Mouse (Mus musculus) B cell, adult 62 days (primary cell): ENCODE measurements around the gene Ints2. TPM values are rescaled to one million over a fixed set of nuclear protein-coding genes. Genes with fewer than 3 reads are reported as not detected.

Source experiments
- total RNA-seq: library from RNA; stranded (reverse); gene quantifications from 4 replicates; pipeline ENCODE4 v1.2.4, GENCODE M21; 2023

Gene Ints2
- total RNA-seq, result 21.2 to 28.4 TPM (median 21.9 TPM) in 4 replicates

DNA sequence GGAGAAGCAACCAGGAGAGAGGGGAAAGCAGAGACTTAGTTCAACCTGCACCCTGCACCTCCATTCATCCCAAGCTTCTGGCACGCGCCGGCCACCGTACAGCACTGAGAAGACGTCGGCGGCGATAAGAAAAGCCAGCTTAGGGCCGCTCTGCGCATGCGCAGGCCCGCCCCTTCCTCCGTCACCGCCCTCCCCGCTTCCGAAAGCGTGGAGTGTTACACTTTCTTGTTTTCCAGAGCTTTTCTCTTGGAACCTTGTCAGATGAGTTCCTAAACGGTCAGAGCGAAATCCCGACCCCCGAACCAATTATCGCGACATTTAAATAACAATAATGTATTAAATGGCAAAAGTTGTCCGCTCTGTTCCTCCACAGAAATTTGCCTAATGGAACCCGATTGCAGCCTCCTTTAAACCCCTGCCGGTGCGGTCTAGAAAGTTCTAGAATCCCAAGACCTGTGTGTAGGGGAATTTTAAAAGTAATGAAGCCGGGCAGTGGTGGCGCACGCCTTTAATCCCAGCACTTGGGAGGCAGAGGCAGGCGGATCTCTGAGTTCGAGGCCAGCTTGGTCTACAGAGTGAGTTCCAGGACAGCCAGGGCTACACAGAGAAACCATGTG, at the start of gene Ints2:
Gene Ints2, minus strand, starts transcription at position 116 of the 617 bp plus-strand sequence.

DNA sequence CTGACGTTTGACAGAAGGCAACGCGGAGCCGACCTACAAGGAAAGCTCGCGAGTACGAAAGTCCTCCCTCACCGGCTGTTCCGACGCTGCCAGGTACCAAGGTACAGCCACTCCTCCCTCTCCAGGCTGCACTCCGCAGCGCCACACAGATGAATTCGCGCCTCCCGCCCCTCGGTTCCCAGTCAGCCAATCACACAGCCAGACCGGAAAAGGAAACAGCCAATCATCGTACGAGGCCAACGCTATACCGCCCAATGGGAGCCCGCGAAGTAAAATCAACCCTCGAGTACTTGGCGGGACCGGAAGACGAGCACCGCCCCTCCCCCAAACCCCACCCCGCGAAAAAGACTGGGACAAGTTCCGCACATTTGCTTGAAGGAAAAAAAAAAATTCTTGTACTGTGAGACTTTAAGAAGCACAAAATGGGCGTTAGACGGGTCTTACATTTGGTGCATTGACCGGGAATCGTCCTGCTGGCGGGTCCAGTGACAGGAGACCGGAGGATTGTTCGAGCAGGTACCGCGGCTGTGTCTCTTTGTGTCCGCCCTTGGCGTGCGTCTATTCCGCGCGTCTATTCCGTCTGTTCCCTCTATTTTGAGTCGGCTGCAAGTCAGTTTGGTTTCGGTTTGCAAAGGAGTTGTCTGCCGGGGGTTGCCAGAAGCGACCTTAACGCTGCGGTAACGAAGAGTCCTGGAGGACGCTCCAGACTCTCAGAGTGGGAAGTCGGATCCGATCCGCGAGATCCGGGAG, 56.2 kb downstream of the Ints2 start, which contains the start of gene Brip1:
Gene Brip1, minus strand, starts transcription at position 157 of the 750 bp plus-strand sequence.

Other genes with a start within 250 kb of the Ints2 start
- gene Brip1, start 56.4 kb downstream of the Ints2 start, total RNA-seq, result 0.33 to 2.8 TPM (median 0.85 TPM) in 4 replicates
- gene Med13, start 100.0 kb upstream of the Ints2 start, total RNA-seq, result 192 to 226 TPM (median 201 TPM) in 4 replicates
- 49.1 to 55.2 TPM (median 52.7 TPM) in 4 replicates for gene Rnft1, start 227.1 kb upstream of the Ints2 start, total RNA-seq